Comparison of ENCODE assay signal across 21 mouse cellular contexts in the genomic region with DNA sequence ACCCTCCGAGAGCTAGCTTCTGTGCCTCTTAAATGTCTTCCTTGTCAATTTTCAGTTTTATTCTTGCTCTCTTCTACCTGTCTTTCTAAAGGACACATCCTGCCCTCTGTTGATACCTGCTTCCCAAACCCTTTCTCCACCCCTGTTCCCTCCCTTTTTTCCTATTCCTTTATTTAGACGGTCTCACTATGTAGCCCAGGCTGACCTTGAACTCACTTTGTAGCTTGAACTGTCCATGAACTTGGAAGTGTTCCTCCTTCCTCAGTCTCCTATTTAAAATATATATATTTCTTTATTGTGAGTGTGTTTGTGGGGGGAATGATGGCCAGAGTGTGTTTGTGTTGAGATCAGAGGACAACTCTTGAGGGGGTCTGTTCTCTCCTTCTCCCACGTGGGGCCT. TPM values are rescaled to one million over a fixed set of nuclear protein-coding genes. Genes with fewer than 3 reads are reported as not detected.
"Had no signal": no experiment of that assay in that cellular context is flagged by ENCODE, and none has a peak within 500 bp of the region (broad histone marks: within the 10 kb centered on the region; RNA-seq: fewer than 3 reads in every experiment).

No protein-coding gene starts in this region.

- H3K9me3 ChIP-seq: midbrain, embryonic 10.5 days; midbrain, embryonic 12.5 days; neural tube, embryonic 15.5 days; stomach, embryonic 15.5 days had no signal

- H3K27me3 ChIP-seq: midbrain, embryonic 12.5 days; neural tube, embryonic 13.5 days; neural tube, embryonic 15.5 days; stomach, embryonic 15.5 days had no signal

- H3K36me3 ChIP-seq: midbrain, embryonic 10.5 days; midbrain, embryonic 12.5 days; neural tube, embryonic 13.5 days; neural tube, embryonic 15.5 days; stomach, embryonic 15.5 days had no signal

- H3K9ac ChIP-seq: lung, embryonic 14.5 days; midbrain, embryonic 12.5 days; neural tube, embryonic 13.5 days; neural tube, embryonic 15.5 days; stomach, embryonic 15.5 days had no signal

- H3K27ac ChIP-seq: midbrain, embryonic 10.5 days; midbrain, embryonic 12.5 days; neural tube, embryonic 13.5 days; neural tube, embryonic 15.5 days; stomach, embryonic 15.5 days; stomach, postnatal 0 days had no signal

- H3K4me3 ChIP-seq: midbrain, embryonic 10.5 days; midbrain, embryonic 12.5 days; myocyte; neural tube, embryonic 13.5 days; neural tube, embryonic 15.5 days; stomach, embryonic 15.5 days had no signal

- DNase-seq: lung, adult 18-20 months; lung, embryonic 14.5 days; lung, postnatal 10 days; lung, postnatal 4 days; midbrain, embryonic 14.5 days; retina, postnatal 1 day; right cerebral cortex, adult 18-20 months; right cerebral cortex, postnatal 14 days; thymus, adult 2 months; thymus, postnatal 25 days; thymus, postnatal 4 days had no signal

- H3K4me1 ChIP-seq: stomach, embryonic 15.5 days had no signal

RNA-seq across cellular contexts. Expression of gene Sln, which starts 53.6 kb away (rescaled TPM):
- total RNA-seq: megakaryocyte, adult 5-6 weeks; megakaryocyte-erythroid progenitor cell, adult 5-6 weeks had no signal
- polyA plus RNA-seq: midbrain, embryonic 10.5 days; midbrain, embryonic 12.5 days; midbrain, embryonic 14.5 days; myocyte; urinary bladder, adult 2 months had no signal
